Mouse (Mus musculus): ENCODE measurements at regions not wholly inside any gene's neighbourhood (a gene's known extent, or its start where the extent isn't known, plus 50 kb on each side); places are given as distances from the start of the nearest gene placed in this dataset.

GRCm38 (mm10) chr10:122386748-122387147 is 61.6 kb upstream of the Avpr1a start:
- DNase-seq (ENCODE audit: low read depth, low spot score) = no peak

DNA sequence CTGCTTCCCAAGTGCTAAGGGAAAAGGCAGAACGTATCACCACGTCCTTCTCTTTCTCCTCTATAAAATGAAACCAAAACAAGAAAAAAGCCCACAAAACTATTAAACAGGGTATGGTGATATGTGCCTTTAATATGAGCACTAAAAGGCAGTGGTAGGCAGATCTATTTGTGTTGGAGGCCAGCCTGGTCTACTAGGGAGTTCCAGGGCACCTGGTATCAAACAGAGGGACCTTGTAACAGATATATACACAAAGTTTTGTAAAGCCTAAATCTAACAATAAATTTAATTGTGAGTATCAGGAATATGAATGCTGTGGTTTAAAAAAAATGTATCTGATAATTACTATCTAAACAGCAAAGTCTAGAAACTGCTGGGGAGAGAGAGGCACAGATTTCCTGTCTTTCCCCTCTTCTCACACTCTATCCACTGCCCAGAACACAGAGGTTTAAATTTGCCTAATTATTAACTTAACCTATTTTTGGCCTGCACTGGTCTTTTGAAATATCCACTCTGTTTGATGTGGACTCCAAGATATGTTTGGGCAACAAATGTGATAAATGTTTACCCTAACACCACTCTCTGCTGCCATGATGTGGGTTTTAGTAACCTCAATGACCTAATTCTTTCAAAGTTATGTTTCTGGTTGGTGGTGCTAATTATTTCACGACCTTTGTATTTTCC is 68.5 kb upstream of the Avpr1a start:
- DNase-seq (ENCODE audit: low read depth, low spot score) = no peak

DNA sequence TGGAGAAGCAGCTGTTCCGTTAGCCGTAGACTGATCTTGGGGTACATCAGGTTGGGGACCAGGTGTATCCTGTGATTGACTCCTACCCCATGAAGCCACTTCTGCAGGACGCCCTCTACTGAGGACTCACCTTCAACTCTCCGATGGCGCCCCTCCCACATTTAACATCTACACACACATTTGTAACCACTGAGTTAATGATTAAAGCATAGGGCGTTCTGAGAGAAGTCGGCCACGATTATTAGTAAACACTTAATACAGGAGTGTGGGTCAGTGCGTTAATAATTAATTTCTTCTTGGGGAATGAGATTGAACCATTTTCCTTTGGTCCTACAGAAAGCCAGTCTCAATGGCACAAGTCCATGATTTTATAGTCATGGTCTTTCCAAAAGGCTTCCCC is 105.0 kb upstream of the Avpr1a start:
- DNase-seq (ENCODE audit: low read depth, low spot score) = no peak

DNA sequence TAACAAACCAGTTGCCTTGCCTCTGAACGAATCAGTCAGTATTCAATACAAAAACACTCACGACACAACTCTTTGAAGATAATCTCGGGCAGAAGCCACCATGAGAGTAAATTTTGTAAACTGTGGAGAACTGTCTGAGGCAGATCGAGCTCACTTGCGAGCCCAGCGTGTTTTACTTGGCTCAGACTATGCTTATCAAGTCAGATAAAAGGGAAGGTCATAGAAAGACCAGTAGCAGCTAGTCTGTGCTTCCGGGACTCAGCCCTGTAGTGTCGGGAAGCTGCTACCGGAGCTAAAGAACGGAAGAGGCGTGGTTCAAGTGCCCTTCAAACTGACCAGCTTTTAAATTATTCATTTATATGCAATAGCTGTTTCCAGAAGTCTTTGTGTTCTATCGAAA is 105.9 kb upstream of the Avpr1a start:
- DNase-seq (ENCODE audit: low read depth, low spot score) = no peak

GRCm38 (mm10) chr10:122326851-122327250 is 121.4 kb upstream of the Avpr1a start:
- no peak for DNase-seq (ENCODE audit: low read depth, low spot score)

DNA sequence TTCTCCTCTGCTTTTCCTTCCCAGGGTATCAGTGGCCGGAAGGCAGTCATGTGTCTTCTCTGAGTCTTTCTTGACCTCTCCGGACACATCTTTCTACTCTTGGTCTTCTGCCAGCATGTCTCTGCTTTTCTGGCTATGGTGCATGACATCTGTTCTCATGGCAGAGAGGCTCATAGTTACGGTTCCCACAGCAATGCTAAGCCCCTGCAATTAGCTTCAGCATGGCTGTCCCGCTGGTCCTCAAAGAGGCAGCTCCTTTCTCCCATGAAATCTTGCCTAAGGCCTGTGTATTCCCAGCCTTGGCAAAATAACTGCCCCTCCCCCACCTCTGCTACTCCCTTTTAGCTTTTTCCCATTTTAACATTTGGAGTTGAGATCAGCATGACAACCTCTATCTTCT is 129.4 kb upstream of the Avpr1a start:
- no peak for DNase-seq (ENCODE audit: low read depth, low spot score)

DNA sequence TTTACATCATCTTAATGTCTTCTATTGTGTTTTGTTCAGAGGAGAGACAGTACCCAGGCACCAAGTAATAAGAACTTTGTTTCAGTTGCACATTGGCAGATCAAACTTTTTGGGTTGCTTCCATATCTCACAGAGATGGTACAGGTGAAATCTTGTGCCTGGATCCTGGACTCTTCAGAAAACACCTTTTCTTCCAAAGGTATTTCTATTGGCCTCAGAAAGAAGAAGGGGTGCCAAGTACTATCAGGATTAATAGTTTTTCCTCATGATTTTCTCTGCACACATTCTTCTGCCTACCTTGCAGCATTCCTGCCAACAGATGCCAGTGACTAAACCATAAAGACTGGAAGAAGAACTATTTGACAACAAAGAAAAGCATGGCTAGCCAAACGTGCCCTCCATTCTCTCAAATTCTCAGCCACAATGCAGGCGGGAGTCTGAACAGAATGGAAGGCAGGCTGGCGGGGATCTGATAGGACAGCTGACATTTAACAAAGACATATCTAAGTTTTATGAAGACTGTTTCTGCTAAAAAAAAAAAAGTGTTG is 137.6 kb upstream of the Avpr1a start:
- DNase-seq (ENCODE audit: low read depth, low spot score) = no peak

DNA sequence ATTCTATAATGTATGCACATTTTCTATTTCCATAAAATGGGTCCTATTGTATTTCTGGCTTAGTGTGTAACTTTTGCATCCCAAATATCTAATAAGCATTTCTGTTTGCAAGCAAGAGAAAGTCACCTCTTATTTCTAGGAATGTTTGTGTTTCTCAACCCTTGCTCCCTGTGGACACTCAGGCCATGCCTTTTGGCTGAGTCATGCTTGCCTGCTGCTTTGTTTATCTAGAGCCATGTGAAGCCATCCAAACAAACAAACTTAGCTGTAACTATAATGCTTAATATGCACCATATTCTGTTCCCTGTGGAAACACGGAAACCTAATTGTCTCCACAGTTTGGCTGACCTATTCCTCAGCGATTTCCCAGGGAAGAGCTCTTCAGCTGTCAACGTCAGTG is 139.6 kb upstream of the Avpr1a start:
- no peak for DNase-seq (ENCODE audit: low read depth, low spot score)

DNA sequence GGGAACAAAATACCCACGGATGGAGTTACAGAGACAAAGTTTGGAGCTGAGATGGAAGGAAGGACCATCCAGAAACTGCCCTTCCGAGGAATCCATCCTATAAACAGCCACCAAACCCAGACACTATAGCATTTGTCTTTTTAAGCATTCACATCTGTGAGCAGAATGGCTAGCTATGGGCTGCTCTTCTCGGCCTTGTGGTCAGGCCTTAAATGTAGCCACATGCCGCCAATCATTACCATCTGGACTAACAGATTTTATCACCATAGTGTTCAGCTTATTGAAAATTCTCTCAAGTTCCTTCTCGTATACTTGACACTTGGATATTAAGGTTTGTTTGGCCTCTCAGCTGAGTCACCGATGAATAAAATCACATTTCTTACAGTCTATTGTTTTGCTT is 146.0 kb upstream of the Avpr1a start:
- DNase-seq (ENCODE audit: low read depth, low spot score) = no peak

DNA sequence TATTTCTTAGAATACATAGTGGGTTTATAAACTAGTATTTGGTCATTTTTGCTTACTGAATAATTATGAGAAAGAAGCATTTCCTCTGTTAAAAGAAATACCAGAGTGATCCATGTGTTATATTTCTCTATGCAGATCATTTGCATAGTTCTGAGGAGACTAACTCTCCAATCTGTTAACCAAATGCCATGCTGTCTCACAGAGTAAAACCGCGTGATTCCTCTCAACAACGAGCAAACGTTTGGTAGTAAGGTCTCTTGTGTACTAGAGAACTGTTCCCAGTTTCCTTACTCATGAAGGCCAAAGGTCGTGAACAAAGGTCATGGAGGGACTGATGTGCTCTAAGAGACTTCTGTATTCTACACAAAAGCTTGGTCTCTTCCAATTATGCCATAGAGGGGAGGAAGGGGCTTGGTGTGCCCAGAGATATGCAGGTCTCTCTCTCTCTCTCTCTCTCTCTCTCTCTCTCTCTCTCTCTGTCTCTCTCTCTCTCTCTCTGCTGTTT is 152.3 kb upstream of the Avpr1a start:
- DNase-seq (ENCODE audit: low read depth, low spot score) = no peak

DNA sequence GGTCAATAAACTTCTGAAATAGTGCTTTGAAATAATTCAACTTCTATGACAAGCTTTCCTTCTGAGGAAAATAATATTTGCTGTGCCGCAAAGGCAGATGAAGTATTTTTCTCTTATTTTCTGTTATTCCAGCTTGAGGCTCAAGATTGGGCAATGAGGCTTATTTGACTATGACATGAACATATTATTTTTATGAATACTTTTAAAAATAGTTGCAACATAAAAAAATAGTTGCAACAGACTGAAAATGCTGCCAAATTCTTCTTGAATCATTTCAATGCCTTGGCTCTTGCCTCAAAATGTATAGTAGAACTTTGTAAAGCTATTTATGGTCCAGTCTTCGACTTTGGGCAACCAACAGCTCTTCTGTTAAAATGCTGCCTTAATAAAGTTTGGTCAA is 156.7 kb upstream of the Avpr1a start:
- no peak for DNase-seq (ENCODE audit: low read depth, low spot score)

DNA sequence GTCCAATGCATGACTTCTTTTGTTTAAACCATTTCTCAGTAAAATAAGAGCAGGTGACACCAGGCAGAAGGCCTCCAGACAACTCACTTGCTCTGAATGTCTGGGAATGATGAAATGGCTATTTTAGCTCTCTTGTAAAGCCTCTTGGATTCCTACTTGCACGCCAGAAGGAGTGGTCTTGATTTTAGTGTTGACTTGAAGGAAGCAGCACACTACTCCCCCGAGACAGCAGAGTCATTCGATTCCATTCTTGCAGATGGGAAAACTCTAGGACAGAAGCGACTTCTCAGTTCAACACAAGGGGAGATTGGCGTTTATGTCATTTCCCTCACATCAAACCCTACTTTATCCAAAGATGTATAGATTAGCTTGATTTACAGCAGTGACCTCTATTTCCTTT is 157.2 kb upstream of the Avpr1a start:
- no peak for DNase-seq (ENCODE audit: low read depth, low spot score)

DNA sequence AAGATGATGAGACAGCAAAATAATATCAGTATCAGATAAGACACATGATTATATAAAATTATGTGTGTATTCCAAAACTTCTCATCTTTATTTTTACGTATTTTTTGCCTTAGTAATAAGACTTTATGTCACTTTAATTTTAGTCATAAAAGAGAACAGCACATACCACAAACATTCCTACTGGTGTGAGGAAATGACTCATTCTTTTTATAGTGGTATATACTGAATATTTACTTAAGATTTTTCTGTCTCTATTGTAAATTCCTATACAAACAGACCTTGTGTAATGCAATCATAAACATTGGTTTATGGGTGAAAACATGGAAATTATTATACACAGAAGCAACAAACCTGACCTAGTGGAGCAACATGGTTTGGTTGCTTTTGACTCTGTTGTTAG is 173.4 kb upstream of the Avpr1a start:
- no peak for DNase-seq (ENCODE audit: low read depth, low spot score)

DNA sequence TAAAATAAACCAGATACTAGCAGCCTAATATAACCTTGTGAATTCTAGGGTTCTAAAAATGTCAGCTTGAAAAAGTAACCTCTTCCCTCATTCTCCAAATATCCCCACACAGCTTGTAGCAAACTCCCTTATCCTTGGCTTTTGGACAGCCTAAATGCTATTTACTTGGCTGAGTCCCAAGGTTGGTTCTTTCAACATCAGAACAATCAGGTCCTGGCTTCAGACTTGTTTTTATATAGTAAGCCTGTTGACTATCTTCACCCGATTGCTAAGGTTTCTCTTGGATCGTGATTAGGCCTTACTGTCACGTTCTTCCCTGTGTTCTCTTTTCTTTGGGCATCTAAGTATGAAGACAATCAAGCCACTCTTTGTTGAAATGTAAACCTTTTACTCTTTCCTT is 174.1 kb upstream of the Avpr1a start:
- no peak for DNase-seq (ENCODE audit: low read depth, low spot score)

DNA sequence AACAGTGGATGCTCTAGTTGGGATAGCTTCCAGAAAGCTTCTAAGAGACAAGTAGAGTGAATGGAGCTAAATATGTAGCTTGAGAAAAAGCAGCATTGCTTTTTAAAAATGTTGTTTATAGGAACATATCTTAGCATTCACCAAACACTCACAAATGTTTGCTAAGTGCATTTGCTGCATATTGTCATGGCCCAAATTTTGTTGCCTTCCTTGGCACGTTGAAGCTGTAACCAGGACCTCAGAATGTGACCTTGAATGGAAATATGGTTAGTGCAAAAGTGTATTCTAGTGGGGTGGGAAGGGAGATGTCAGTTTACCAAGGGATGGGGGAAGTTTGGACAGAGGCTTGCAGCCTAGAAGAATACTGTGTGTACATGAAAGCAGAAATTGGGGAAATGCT is 166.9 kb upstream of the Rxylt1 start:
- DNase-seq (ENCODE audit: low read depth, low spot score) = no peak

DNA sequence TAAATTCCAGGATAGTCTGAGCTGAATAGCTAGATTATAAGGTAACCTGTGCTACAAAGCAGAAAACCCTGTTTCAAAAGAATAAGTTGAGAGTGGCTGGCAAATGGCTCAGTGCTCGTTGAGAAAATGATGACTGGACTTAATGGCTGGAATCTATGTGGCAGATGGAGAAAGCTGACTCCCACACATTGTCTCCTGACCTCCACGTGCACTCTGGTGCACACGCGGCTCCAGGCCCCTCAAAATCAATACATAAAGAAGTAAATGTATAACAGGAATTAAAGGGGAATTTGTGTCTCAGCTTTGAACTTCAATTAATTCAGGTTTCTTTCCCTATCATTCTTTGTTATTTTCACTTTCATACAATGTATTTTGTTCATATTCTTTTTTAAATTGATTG is 162.2 kb upstream of the Rxylt1 start:
- DNase-seq (ENCODE audit: low read depth, low spot score) = no peak

DNA sequence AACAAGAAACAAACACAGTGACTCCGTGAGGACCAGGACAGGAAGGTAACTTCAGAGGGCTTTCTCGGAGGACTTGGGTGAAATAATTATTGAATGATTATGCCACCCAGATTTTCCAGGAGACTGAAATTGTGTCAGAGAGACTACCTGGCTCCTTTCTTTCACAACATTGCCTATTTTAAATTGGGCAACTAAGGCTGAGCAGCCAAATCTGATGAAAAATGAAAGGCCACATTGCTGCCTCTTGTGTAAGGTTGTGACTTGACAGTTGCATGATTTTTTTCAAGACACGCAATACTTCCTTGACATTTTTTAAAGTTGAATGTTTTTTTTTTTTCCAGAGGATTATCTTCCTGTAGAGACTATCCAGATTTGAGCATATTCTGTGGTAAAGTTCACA is 161.5 kb upstream of the Rxylt1 start:
- DNase-seq (ENCODE audit: low read depth, low spot score) = no peak

DNA sequence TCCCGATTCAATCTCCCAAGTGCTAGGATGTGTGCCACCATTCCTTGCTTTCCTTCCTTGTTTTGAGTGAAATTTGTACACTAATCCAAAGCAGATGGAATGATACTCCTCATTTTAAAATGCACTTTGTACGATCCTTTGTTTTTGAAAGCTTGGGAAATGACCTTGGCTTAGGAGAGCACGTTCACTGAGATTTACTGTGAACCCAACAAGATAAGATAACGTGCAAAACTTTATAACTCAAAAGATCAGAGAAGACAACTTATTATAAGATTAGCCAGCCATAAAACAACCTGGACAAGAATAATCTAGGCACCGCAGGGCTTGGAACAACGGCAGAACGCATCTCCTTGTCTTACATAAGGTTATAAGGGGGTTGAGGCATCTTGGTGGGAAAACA is 134.6 kb upstream of the Rxylt1 start:
- no peak for DNase-seq (ENCODE audit: low read depth, low spot score)

DNA sequence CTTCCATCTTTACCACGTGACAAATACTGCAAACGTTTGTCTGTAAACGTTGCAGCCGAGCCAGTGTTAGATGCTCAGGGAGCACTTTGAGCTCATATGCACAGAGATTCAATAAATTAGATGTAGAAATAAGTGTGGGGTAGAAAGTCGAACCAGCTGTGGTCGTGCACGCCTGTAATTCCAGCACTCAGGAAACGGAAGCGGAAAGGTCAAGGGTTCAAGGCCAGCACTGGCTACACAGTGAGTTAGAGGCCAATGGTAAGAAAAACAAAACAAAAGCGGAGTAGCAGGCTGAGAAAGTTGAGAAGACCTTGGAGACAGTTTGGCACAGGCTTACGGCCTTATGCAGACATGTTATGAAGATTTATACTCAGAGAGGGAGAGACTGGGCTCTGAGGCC is 133.6 kb upstream of the Rxylt1 start:
- DNase-seq (ENCODE audit: low read depth, low spot score) = no peak

GRCm38 (mm10) chr10:122225679-122226078 is 128.5 kb upstream of the Rxylt1 start:
- DNase-seq (ENCODE audit: low read depth, low spot score) = no peak

GRCm38 (mm10) chr10:122223076-122223475 is 125.9 kb upstream of the Rxylt1 start:
- DNase-seq (ENCODE audit: low read depth, low spot score) = no peak

DNA sequence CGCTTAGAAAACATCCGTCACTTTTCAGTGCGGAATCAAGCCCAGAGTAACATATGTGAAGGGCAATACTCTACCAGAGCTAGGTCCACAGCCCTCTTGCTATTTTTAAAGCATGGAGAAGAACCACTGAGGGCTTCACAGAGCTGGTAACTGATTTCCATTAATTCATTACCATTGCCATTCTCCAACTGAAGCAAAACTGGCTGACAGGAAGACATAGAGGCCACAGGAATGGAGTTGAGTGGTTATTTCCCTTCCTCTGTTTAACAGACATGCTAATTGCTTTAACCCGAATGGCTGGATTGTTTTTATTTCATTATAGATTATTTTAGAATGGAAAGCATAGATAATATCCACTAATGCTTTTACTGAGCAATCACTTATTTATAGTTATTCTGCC is 120.4 kb upstream of the Rxylt1 start:
- no peak for DNase-seq (ENCODE audit: low read depth, low spot score)

- DNase-seq (ENCODE audit: low read depth, low spot score) = no peak
Observed at GRCm38 (mm10) chr10:122199791-122200190, 102.6 kb upstream of the Rxylt1 start.

DNA sequence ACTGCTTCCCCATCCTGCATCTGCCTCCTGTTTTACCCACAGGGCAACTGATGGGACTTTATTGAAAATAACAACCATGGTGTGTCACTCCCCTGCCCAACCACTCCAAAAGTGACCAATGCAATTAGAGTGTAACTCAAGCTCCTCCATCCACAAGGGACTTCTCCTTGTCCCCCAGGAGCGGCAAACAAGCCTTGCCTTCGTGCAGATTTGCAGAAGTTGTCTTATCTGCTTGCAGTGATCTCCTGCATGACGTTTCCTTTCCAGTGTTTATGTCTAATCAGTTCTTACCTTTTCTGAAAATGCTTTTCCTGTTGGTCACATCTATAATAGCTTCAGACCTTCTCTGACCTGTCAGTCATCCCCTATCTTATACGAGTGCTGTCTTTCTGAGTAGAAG is 100.5 kb upstream of the Rxylt1 start:
- DNase-seq (ENCODE audit: low read depth, low spot score) = no peak

Data from brain, embryonic 18.5 days (tissue).